ENCODE assay signal across 8 mouse cellular contexts in the genomic region with DNA sequence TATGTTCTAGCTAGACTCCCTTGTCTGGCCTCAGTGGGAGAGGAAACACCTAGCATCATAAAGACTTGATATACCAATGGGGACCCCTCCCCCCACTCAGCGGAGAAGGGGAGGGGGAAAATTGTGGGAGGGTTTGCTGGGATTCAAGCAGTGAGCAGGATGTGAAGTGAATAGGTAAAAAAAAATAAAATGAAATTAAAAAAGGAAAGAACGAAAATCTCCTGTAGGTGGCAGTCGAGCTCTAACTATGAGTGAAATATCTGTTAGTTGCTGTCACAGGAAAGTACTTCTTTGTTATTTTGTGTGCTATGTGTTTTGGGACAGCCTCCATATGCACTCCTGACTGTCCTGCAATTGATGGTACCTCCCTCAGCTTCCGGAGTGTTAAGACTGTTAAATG.
DNase-seq lines count a peak whose midpoint lies in the region; ATAC-seq lines count a peak whose summit lies in the region.

No protein-coding gene starts in this region.

- H3K27me3 ChIP-seq in forebrain, embryonic 13.5 days, result no peaks in the 10 kb centered on the region

- no peak overlapping the region for H3K4me3 ChIP-seq in forebrain, embryonic 13.5 days

- no peaks in the 10 kb centered on the region for H3K9me3 ChIP-seq in forebrain, embryonic 13.5 days (replicated peaks)

- no peak overlapping the region for H3K4me2 ChIP-seq in forebrain, embryonic 13.5 days

- H3K27ac ChIP-seq in forebrain, embryonic 13.5 days, result no peak overlapping the region

- H3K4me1 ChIP-seq in forebrain, embryonic 13.5 days, result no peaks in the 10 kb centered on the region

- peak; percentile 59 for ATAC-seq in forebrain, embryonic 13.5 days
- ATAC-seq in frontal cortex, adult (ENCODE audit: low TSS enrichment), result no peak

- no peak overlapping the region for H3K9ac ChIP-seq in forebrain, embryonic 13.5 days

- no peaks in the 10 kb centered on the region for H3K36me3 ChIP-seq in forebrain, embryonic 13.5 days (ENCODE audit: poor library complexity, severe bottlenecking)

- peak; percentile 20 for DNase-seq in layer of hippocampus, adult 9-10 months (ENCODE audit: low spot score)
- DNase-seq in layer of hippocampus, adult 11-12 months (ENCODE audit: low spot score), result no peak
- DNase-seq in NIH3T3 (ENCODE audit: low read depth), result peak; percentile 56
- peak; percentile 0 for DNase-seq in lung, postnatal 36 days
- no peak for DNase-seq in heart, adult 11 months
- DNase-seq in gastrocnemius, postnatal 4 days (ENCODE audit: low spot score in 2 of 2), result no peak

- 19% methylated on average over 4 of the region's 4 CpGs for WGBS in forebrain, embryonic 13.5 days

Comparison
In these comparisons a context has a peak if more than half of its experiments do, and no peak if none do; other contexts are left out.
1. DNase-seq: peak in layer of hippocampus, adult 9-10 months (single experiment), NIH3T3 (single experiment) and lung, postnatal 36 days (single experiment); none in layer of hippocampus, adult 11-12 months (single experiment), heart, adult 11 months (single experiment) and gastrocnemius, postnatal 4 days (0 of 2).